Mouse (Mus musculus): ENCODE data around the gene Rpl29. TPM values are rescaled to one million over a fixed set of nuclear protein-coding genes. Genes with fewer than 3 reads are reported as not detected.

Rpl29 gene
- 100 to 1,000 TPM; 250 to 295 (median 266) TPM for total RNA-seq (2022)

DNA sequence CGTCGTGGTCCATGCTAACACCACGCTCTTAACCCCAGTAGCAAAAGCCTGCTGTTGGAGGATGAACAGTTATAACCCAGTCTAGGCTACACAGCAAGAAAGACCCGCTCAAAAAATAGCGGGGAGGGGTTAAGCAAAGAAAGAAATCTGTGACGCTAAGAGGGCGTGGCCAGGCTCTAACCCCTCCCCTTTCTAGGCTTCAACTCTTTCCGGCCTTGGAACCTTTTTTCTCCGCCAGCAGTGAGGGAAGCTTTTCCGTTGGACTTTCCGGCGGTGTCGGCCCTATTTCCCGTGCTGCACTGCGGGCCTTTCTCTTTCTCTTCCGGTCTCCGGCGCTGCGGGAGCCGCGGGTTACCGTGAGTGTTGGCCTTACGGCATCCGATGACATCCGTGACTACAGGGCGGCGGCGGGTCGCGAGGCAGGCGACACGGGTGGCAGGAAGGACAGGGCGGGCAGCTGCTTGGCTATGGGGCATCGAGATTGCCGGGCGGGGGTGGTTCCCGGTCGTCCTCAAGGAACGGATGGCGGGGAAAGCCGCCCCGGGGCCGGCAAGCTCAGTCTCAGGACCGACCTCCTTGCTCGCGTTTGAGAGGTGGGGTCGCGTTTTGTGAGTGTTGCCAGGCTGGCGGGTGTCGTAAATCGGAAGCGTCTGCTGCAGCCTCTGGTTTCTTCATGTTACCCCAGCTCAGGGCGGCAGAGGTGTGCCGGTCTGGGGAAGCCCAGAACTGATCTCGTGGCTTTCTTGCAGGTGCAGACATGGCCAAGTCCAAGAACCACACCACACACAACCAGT lies at the start of gene Rpl29:
TSS of gene Rpl29 (plus strand) at position 234 of the 794 bp plus-strand sequence.
- peak; percentile 92 to 93 for DNase-seq (ENCODE audit: low spot score in 2 of 2)

DNA sequence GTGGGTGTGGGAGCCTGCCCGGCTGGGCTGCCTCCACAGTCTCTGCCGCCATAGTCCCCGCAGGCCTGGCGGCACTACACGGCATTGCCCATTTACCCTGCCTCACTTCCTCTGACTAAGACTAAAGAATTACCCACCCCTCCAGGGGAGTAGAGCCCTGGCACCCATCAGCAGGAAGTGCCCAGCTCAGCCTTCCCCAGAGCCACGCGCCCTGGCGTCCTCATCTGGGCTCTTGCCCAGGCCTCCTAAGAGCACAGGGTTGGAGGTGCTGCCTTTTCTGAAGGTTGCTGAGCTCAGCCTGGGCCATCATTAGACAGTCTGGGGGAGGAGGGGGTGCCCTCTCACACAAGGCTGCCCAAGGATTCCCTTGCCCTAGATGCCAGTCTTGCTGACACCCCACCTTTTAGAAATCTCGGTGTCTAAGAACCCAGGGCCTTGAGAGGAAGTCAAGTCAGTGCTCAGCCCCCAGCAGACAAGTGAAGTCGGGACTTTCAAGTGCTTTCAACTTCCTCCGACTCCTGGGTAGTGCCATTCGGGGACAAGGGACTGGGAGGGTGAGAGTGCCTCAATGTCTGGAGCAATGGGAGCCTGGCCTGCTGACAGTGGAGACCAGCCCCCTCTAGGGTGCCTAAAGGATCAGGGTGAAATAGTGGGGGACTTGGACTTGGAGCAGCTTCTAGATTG lies 42.9 kb upstream of the Rpl29 start:
- DNase-seq (ENCODE audit: low spot score in 2 of 2): no peak

DNA sequence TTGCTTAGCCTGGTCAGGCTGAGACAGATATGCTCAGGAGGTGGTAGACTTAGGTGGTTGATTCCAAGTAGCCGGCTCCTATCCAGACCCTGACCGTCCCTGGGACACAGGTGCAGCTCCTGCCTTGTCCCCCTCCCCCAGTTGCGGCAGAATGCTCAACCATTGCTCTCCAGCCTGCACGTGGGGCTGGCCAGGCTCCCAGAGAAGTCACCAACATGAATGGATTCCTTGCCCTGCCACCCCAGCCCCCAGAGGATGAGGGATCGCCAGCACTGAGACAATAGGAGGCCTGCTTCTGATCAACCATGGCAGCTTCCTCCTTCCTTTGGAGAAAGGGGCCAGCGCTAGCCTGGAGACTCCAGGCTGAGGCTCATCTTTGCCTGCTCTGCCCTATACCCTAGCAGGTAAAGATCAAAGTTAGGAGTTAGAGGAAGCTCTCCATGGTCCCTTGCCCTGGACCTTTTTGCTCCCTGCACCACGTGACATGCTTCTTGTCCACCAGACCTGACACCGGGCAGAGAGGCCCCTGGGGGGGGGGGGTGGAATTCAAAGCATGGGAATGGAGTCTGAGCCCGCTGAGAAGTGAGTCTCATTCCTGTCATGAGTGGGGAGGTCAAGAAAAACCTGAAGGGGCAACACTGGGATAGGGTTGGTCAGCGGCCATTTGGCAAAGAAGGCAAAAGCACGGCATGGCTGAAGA lies 36.3 kb upstream of the Rpl29 start:
- DNase-seq (ENCODE audit: low spot score in 2 of 2): no peak

DNA sequence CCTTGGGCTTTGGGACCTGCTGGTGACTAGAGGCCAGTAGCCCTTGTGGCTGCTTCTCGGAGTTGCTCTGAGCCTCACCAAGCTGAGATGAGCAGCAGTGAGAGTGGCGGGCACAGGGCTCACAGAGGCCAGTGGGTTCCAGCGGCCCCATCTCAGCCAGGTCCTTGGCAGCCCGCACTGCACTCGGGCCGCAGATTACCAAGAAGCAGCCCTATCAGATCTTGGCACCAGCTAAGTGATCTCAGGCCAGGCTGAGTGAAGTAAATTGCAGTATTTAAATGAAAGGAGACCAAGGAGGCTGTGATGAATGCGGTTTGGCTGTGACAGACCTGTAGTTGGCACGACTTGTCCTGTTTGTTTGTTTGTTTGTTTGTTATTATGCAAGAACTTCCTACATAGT lies 35.7 kb upstream of the Rpl29 start:
- no peak for DNase-seq (ENCODE audit: low spot score in 2 of 2)

- DNase-seq (ENCODE audit: low spot score in 2 of 2): no peak
Measured at GRCm38 (mm10) chr9:106394649-106395602, 34.3 kb upstream of the Rpl29 start.

GRCm38 (mm10) chr9:106397733-106398132 lies 31.5 kb upstream of the Rpl29 start:
- no peak for DNase-seq (ENCODE audit: low spot score in 2 of 2)

DNA sequence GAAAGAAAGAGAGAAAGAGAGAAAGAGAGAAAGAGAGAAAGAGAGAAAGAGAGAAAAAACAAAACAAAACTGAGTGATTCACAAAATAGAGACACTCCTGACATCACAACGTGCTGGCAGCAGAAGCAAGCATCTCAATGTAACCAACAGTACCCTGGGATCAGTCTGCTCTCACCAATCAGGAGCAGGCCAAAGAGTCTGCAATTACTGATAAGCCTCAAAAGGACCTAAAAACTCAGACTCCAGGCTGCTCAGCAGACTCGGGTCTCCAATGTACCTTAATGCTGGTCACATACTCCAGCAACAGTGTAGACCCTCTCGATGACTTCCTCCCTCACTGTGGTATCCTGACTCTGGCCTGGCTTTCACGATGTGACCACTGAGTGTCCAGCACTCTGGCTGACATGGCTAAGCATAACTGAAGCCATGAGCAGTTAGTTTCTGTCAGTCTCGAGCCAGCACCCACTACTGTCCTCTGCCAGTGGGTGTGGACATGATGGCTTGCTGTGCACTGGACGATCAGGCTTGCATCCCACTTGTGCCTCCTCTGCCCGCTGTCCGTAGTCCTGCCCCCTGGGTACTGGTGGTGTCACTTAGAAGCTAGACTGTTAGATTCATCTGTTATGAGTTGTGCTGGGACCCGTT lies 30.5 kb upstream of the Rpl29 start:
- DNase-seq (ENCODE audit: low spot score in 2 of 2): no peak

DNA sequence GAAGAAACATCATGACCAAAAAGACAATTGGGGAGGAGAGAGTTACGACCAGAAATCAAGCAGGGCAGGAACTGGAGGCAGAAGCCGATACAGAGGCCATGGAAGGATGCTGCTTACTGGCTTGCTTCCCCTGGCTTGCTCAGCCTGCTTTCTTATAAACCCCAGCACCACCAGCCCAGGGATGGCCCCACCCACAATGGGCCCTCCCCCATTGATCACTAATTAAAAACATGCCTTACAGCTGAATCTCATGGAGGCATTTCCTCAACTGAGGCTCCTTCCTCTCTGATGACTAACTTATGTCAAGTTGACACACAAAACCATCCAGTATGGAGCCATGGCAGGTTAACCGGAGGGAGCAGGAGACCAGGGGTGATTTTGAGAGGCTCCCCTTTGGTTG lies 29.4 kb upstream of the Rpl29 start:
- DNase-seq (ENCODE audit: low spot score in 2 of 2): no peak

- no peak for DNase-seq (ENCODE audit: low spot score in 2 of 2)
Measured at GRCm38 (mm10) chr9:106402149-106402548, 27.1 kb upstream of the Rpl29 start.

DNA sequence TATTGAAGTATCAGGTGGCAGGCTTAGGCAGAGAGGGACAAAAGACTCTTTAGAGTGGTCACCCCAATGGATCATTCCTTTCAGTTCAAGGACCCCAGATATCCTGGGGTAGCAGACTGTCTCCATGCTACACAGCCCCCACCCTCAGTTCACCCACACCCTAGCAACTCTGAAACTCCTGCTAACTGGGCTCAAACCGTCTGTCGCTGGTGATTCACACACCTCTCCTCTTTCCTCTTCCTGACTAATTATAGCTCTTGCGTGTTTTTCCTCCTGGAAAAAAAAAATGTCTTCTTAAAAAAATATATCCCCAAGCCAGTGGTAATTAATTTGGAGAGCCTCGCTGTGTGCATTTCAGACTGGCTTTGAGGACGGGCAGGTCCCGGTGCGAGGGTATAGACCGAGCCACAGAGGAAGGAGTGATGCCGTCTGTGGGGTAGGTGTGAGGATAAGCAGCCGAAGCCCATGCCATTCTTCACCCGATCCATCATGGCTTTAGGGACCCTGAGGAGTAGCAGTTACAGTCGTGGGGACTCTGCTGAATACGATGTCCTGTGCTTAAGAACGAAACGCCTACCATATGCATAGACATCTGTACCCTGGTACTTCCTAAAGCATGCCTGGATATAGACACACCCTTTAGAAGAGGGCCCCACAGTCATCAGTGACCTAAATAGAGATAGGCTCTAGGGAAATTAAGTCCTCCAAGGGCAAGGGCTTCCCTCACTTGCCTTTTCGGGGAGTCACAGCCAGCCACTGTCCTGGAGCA lies 26.5 kb upstream of the Rpl29 start:
- DNase-seq (ENCODE audit: low spot score in 2 of 2): peak in 1 of 2 experiments; percentile 66

- no peak for DNase-seq (ENCODE audit: low spot score in 2 of 2)
Measured at GRCm38 (mm10) chr9:106405275-106405674, 24.0 kb upstream of the Rpl29 start.

DNA sequence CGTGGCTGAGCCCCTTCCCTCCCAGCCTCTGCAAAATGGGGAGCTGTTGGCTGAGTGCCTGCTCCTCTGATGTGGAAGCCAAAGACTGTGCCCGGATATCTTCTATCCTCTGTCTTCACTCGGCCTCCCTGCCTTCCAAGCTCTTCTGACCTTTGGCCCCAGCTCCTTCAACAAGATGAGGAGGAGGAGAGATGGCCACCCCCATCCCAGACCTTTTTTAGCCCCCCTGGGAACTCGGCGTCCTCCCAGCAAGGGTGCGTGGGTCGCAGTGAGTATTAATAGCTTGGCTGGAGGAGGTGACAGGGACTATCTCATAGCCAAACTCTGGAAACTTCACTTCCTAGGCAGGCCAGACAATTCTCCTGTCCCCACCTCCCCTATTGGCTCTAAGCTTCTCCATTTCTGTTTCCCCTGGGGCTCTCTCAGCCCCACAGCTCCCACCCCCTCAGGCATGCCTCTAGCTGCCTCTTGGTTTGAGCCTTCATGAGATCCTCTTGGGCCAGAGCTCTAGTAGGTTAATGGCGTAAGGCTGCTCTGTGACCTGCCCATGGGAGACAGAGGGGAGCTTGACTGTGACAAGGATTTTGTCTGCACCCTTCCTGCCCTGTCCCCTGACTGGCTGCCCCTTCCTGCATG lies 22.7 kb upstream of the Rpl29 start:
- no peak for DNase-seq (ENCODE audit: low spot score in 2 of 2)

GRCm38 (mm10) chr9:106409096-106409495 lies 20.2 kb upstream of the Rpl29 start:
- DNase-seq (ENCODE audit: low spot score in 2 of 2): no peak

GRCm38 (mm10) chr9:106410086-106410650 lies 19.1 kb upstream of the Rpl29 start:
- DNase-seq (ENCODE audit: low spot score in 2 of 2): no peak

DNA sequence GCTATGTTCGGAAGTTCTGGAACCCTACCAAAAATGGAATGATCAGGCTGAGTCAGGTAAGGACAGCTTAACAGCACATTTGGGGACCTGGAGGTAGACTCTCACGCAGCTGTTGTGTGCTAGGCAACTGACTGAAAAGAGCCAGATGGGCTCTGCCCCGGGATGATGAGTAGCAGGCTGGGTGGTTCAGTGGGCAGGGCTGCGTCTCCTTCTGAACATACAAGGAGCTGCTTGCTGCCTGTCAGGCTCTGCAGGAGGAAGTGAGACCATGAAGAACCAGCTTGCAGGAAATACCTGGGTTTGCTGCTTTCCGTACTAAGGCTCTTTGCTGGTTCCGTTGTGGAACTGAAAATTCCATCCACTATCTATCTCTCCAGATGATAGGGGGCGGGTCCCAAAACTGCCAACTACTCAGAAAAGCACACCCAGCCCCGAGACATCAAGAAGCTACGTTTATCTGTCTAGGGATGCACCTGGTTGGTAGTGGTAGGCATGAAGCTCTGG lies 18.1 kb upstream of the Rpl29 start:
- DNase-seq (ENCODE audit: low spot score in 2 of 2): peak in 1 of 2 experiments; percentile 59

DNA sequence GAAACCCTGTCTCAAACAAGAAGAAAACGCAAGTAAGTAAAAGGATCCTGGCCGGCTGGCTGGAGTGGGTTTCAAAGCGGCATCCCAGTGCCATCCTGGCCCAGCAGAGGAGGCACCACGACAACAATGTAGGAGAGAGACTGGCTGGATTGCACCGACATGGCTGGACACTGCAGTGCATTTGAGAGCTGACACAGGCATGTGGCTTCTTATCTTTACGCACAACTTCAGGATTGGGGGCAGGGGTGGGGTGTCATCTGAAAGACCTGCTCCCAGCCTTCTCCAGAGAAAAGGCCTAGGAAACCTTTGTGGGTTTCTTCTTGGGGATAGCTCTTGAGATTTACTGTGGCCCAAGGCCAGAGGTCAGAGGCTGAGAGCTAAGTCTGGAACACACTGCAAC lies 17.5 kb upstream of the Rpl29 start:
- no peak for DNase-seq (ENCODE audit: low spot score in 2 of 2)

- DNase-seq (ENCODE audit: low spot score in 2 of 2): no peak
Measured at GRCm38 (mm10) chr9:106412210-106412609, 17.0 kb upstream of the Rpl29 start.

DNA sequence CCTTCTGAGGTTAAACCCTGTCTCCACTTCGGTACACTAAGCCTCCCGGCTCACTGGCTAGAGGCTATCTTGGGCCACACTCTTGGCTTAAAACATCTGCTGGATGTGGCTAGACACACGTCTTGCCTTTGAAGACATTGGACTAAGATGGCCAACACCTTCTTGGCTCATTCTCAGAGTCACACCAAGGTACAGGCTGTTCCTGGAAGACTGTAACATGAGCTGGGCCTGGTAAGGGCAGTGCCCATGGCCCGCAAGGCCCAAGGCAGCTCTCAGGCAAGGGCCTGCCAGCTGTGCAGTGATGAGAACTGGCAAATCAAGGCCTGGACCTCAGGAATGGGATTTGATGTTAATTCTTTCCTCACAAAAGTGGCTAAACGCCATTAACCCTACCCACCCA lies 15.6 kb upstream of the Rpl29 start:
- no peak for DNase-seq (ENCODE audit: low spot score in 2 of 2)

- no peak for DNase-seq (ENCODE audit: low spot score in 2 of 2)
Measured at GRCm38 (mm10) chr9:106416826-106417225, 12.4 kb upstream of the Rpl29 start.

Measured in layer of hippocampus, adult 8-10 months (tissue).